Mouse (Mus musculus): ENCODE data around the gene Elof1. TPM values are rescaled to one million over a fixed set of nuclear protein-coding genes. Genes with fewer than 3 reads are reported as not detected.
"Not testable (repeated sequence)": the region's sequence is repeated elsewhere in the genome, so short reads cannot be mapped to it uniquely, and the experiment has no call there.

Gene Elof1
- total RNA-seq, 4 experiments from 2014 or later: 52.2 to 69.8 (median 66.6) TPM

- DNase-seq (ENCODE audit: low spot score in 2 of 2): peak; percentile 59 to 64
These were observed 21.1 kb downstream of the Elof1 start for GRCm38 (mm10) chr9:22095854-22096307.

DNA sequence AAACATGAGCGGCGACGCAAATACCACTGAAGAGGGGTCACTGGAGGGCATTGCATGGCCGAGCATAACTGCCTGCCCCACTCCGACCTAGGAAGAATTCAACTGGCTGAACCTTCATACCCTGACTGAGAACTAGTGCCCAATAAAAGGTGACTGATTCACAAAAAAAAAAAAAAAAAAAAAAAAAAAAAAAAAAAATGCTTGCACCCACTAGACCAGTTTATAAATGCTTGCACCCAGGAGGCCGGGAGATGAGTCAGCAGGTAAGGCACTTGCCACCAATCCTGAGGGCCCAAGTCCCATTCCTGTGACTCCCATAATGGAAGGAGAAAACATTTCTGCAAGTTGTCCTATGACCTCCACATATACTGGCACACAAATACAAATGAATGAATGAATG lies 24.2 kb downstream of the Elof1 start:
- DNase-seq (ENCODE audit: low spot score in 2 of 2): no peak

DNA sequence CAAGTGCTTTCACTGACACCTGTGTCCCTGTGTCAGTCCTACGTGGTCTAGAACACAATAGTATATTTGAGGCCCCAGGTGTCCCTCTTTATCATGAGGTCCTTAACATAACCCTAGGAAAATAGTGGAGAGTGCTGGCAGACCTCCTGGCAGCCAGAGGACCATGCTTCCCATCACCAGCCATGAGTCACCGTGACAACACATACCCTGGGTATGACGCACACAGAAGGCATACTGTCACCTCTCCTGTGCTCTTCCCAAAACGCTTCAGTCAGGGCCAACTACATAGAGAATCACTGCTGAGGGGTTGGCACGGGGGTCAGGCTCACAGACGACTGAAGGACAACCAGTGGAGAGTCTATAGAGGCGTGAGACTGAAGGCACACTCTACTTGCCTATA lies 27.0 kb downstream of the Elof1 start:
- DNase-seq (ENCODE audit: low spot score in 2 of 2): no peak

GRCm38 (mm10) chr9:22089281-22089680 lies 27.7 kb downstream of the Elof1 start:
- no peak for DNase-seq (ENCODE audit: low spot score in 2 of 2)

DNA sequence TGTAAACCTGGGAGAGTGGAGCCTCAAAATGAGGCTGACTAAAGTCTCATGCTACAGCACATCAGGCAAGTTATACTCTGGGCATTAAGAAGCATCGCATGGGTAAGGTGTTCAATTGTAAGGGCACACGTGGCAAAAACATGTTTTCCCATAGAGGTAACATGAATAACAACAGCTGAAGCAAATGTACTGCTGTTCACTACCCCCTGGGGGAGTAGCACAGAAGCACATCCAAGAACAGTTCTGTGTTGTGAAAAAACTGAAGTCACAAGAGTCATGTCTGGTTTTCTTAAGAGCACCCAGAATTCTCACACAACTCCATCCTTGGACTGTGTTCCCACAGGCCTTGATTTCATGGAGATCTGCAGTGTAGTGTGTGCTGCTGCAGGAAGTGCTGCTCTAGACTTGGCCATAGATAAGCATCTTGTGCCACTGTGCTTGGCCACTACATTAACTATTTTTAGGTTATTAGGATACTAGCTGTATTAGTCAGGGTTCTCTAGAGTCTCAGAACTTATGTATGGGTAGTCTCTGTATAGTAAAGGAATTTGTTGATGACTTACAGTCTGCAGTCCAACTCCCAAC lies 29.8 kb downstream of the Elof1 start:
- no peak for DNase-seq (ENCODE audit: low spot score in 2 of 2)

- DNase-seq (ENCODE audit: low spot score in 2 of 2): no peak
These were observed 31.0 kb downstream of the Elof1 start for GRCm38 (mm10) chr9:22086012-22086411.

DNA sequence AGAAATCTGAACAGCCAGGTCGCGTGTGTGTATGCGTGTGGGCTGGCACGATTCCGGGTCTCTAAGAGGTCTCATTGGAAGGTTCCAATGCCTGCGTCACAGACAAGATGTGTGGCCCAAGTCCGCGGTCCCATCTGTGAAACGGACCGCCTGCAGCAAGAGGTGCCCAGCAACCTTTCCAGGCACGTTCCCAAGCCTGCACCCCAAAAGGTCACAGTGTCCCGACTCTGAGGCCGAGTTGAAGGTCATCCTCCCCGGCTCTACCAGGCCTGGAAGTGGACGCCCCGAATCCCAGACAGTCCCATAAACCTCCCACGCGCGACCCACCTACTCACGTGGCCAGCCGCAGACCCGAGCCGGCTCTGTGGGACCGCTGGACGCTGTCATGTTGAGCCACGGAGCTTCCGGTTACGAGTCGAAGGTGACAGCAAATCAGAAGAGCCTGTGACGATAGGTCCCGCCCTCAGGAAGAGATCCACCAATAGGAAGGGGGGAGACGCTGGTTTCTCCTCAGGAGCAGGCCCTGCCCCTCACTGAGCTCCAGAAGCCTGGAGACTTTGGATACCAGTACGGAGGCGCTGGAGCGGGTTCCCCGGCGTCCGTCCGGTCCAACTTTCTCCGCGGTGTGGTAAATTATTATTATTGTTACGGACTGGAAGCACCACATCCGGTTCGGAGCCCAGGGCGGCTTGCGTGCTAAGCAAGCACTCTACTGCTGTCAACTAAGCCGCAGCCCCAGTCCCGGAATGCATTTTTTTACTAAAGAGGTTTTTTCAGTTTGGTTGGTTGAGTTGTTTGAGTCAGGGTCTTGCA lies 31.7 kb downstream of the Elof1 start, which contains the start of gene Ecsit:
Gene Ecsit (minus strand): TSS at position 417 of the 813 bp plus-strand sequence.
- peak; percentile 86 to 98 for DNase-seq (ENCODE audit: low spot score in 2 of 2)

- no peak for DNase-seq (ENCODE audit: low spot score in 2 of 2)
These were observed 32.3 kb downstream of the Elof1 start for GRCm38 (mm10) chr9:22084667-22085021.

- DNase-seq (ENCODE audit: low spot score in 2 of 2): no peak
These were observed 40.7 kb downstream of the Elof1 start for GRCm38 (mm10) chr9:22076223-22076622.

GRCm38 (mm10) chr9:22075778-22076177 lies 41.2 kb downstream of the Elof1 start:
- not testable (repeated sequence) for DNase-seq (ENCODE audit: low spot score in 2 of 2)

DNA sequence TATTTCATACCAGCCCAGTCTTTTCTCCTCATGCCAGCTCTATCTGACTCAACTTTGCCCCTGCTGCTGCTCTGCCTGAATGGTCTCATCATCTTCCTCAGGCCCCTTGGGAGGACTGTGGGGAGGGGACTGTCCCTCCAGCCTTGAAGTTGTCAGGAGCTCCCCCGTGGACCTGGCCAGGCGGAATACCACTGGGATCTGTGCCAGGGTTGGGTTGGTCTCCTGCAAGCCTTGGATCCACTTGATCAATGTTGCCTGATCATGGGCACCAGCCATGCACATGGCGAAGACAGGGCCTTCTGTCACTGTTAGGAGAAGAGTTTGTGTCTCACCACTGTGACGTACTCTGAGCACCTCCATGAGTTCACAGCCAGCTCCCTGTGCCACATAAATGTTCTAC lies 44.7 kb downstream of the Elof1 start:
- DNase-seq (ENCODE audit: low spot score in 2 of 2): no peak

- DNase-seq (ENCODE audit: low spot score in 2 of 2): peak; percentile 92 to 97
These were observed 46.0 kb downstream of the Elof1 start, which contains the start of the genes Gm49318 and Zfp653 for GRCm38 (mm10) chr9:22070791-22071573. Gene Gm49318, minus strand, starts transcription at chr9:22071259. Gene Zfp653, minus strand, starts transcription at chr9:22071376.

GRCm38 (mm10) chr9:22069881-22070553 lies 47.0 kb downstream of the Elof1 start:
- no peak for DNase-seq (ENCODE audit: low spot score in 2 of 2)

DNA sequence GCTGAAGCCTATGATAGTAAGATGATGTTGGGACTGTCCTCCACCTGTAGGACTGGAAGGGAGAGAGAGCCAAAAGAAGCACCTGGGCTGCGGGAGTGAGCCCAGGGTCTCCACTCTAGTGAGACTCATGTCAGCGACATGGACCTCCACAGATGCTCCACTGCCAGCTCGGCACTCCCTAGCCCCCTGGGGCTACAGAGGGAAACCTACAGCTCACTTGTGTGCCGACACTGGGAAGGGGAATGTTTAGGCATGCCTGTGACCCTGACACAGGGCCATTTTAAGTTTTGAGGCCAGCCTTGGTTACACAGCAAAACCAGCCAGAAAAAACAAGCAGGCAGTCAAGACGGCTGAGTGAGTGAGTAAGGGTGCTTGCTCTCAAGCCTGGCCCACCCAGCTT lies 49.8 kb downstream of the Elof1 start:
- no peak for DNase-seq (ENCODE audit: low spot score in 2 of 2)

- no peak for DNase-seq (ENCODE audit: low spot score in 2 of 2)
These were observed 50.5 kb downstream of the Elof1 start for GRCm38 (mm10) chr9:22066433-22066832.

- no peak for DNase-seq (ENCODE audit: low spot score in 2 of 2)
These were observed 51.3 kb downstream of the Elof1 start for GRCm38 (mm10) chr9:22065642-22066041.

GRCm38 (mm10) chr9:22064341-22064740 lies 52.6 kb downstream of the Elof1 start:
- peak in 1 of 2 experiments; percentile 57 for DNase-seq (ENCODE audit: low spot score in 2 of 2)

Data from left cerebral cortex, adult 8-10 months (tissue).